Mouse (Mus musculus): ENCODE data around the gene Parp2. TPM values are rescaled to one million over a fixed set of nuclear protein-coding genes. Genes with fewer than 3 reads are reported as not detected.

Parp2 gene
- total RNA-seq, 2 experiments from 2014 or later = 99.3 to 99.5 TPM

DNA sequence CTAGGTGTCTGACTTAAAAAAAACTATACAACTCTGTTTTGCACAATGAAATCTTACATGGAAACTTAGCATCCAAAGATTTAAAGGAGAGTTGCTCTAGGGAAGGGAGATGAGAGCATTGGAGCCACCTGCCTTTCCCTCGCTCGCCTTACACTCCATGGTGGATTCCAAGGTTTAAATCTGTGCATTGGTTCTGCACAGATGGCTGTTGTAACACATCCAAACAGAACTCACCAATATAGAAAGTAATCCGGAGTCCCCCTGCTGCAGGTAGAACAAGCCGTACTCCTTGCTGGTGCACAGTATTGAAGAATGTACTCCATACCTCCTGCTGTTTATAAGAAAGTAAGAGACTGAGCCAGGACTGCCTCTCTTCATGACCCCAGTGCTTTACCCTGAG, 18.9 kb downstream of the Parp2 start:
- no peak for ATAC-seq (replicated peaks; ENCODE audit: poor library complexity)

DNA sequence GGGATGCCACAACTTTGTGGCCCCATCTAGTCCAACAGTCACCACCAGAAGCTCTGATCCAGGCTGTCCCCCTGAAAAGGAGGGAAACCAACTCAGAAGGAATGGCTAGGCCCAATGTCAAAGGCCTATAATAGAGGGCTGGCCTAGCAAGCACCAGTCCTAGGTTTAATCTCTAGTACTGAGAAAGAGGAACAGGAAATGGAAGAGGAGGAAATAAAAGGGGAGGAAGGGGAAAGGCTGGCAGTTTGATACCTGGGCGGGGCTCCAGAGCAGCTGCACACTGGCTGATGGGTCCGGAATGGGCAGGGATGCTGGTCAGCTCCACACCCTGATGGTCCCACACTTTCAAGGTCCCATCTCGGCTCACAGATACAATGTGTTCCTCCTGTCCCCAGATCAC, 22.2 kb downstream of the Parp2 start:
- peak; percentile 36 for ATAC-seq (replicated peaks; ENCODE audit: poor library complexity)

DNA sequence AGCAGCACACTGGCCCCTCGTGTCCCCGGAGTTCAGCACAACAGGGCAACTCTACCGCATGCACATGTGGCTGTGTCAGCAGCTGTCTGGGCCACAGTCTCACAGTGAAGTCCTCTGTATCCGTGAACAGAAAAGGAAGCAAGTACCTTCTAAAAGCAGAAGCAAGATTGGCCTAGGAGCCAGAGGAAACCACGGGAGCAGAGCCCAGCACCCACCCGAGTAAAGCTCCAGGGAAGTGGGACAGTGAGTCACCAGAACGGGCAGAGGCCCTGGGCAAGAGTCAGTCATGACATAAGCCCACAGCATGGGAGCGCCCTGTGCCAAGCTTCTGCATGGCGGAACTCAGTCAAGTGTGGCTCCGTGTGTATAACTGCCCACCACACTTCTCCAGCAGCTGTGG, 26.3 kb downstream of the Parp2 start:
- ATAC-seq (replicated peaks; ENCODE audit: poor library complexity) = peak; percentile 91

DNA sequence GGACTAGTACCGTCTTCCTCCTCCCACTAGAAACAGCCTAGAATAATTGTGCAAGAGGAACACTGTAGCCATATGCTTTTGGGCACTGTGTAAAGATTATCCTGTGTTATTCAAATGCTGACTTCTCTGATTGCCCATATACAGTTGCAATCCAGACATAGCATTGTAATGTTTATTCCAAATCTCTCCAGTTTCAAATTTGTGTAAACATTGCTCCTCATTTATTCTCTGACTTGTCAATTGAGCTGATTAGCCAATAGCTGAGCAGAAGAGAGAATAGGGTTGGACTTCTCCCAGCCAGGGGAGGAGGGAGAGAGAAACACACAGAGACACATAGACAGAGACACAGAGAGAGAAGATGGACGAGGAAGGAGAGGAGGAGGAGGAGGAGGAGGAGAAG, 26.8 kb downstream of the Parp2 start:
- ATAC-seq (replicated peaks; ENCODE audit: poor library complexity) = peak; percentile 36

DNA sequence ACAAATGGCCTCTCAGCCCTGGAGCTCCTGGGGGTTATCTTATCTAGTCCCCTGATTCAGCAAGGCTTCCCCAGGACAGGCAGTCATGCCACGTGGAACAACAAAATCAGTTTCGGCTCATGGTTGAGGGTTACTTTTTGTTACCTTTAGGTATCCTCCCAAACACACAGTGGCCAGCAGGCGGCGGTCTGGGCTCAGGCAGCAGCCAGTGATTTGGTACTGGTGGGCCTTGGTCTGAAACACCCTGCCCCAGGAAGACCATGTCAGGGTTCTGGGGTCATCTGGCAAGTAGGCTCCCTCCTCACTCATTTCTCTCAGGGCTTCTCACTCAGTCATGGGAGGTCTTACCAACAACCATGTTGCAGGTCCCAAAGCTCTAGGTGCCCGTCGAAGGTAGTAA, 29.6 kb downstream of the Parp2 start:
- ATAC-seq (replicated peaks; ENCODE audit: poor library complexity) = no peak

DNA sequence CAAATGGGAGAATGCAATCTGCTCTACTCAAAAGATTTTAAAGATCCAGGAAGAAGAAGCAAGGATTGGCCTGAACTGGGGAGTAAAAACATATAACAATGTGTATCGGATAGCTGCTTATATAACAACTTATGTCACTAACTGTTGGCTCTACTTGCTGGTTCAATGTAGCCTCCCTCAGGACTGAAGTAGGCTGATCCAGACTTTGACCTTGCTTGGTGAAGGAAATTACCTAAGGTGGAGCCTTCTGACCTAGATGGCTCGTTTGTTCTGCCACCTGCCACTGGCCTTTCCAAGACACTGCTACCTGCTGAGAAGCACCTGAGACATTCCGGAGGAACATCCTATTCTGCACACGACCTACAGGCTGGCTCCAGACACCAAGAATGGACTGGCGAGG, 48.1 kb downstream of the Parp2 start:
- ATAC-seq (replicated peaks; ENCODE audit: poor library complexity) = no peak

DNA sequence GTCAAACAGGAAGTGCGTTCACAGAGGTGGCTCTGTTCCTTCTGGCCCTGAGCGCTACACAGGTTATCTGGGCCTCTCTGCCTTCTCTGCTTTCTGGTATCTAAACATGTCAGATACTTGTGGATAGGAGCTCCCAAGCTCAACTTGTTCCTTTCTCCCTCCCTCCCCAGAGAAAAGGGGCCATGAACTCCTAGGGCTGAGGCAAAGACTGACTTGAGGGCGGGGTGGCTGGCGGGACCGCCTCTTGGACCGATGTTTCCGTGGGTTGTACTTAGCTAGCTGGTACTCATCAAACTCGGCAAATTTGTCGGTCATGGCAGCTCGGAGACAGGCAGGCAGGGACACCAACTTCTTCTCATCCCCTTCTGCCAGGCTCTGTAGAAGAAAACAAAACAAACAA, 55.0 kb downstream of the Parp2 start:
- ATAC-seq (replicated peaks; ENCODE audit: poor library complexity) = no peak

DNA sequence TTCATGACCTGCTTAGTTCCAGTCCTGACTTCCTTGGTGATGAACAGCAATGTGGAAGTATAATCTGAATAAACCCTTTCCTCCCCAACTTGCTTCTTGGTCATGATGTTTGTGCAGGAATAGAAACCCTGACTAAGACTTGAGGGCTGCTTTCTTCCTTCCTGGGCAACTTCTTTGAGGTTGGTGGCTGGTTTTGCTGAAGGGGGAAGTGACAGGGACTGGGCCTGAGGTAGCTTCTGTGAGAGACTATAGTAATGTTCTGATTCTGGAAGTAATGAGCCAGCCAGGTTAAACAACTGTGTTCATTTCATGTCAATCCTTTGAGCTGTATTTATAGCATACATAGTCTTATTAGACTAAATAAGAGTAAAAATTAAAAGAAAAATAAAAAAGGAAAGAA, 57.4 kb downstream of the Parp2 start:
- ATAC-seq (replicated peaks; ENCODE audit: poor library complexity) = peak; percentile 74

DNA sequence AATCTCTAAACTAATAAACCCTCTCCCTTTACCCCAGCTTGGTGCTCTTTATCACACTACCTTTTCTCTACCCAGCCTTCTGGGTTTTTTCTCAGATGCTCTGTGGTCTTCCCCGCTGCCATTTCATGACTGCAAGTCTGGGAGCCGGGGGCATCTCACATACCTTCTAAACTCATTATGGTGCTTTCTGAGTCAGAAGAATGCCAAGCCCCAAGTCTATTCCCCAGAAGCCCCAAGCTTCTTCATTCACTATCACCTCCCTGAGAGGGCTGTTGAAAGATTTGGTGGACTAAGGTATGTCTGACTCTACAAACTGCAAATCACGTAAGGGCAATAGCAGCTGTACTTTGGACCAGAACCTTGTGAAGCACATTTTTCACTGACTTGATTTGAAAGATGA, 59.3 kb downstream of the Parp2 start:
- no peak for ATAC-seq (replicated peaks; ENCODE audit: poor library complexity)

DNA sequence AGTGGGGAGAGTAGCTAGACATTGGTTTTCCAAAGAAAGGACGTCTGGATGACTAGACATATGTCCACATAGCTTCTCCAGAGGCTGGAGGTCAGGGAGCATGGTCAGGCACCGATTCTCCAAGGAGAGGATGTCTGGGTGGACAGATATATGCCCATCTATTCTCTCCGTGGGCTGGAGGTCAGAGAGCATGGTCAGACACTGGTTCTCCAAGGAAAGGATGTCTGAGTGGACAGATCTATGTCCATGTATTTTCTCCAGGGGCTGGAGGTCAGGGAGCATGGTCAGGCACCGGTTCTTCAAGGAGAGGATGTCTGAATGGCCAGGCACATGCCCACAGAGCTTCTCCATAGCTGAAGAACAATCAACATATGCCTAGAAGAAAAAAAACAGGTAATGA, 60.6 kb downstream of the Parp2 start:
- no peak for ATAC-seq (replicated peaks; ENCODE audit: poor library complexity)

DNA sequence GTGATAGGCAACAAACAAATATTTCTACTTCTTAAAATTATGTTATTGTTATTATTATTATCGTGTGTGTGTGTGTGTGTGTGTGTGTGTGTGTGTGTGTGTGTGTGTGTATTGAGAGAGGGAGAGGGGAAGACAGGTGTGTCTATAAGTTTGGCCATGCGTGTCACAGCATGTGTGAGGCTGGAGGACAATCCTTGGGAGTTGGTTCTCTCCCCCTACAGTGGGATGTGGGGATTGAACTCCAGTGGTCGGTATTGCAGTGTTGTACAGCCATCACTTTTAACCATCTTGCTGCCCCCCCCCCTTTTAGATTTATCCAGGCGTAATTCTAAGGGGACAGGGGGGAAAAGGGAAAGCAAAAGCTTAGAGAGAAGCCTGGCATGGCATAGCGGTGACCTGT, 61.0 kb downstream of the Parp2 start:
- ATAC-seq (replicated peaks; ENCODE audit: poor library complexity) = no peak

DNA sequence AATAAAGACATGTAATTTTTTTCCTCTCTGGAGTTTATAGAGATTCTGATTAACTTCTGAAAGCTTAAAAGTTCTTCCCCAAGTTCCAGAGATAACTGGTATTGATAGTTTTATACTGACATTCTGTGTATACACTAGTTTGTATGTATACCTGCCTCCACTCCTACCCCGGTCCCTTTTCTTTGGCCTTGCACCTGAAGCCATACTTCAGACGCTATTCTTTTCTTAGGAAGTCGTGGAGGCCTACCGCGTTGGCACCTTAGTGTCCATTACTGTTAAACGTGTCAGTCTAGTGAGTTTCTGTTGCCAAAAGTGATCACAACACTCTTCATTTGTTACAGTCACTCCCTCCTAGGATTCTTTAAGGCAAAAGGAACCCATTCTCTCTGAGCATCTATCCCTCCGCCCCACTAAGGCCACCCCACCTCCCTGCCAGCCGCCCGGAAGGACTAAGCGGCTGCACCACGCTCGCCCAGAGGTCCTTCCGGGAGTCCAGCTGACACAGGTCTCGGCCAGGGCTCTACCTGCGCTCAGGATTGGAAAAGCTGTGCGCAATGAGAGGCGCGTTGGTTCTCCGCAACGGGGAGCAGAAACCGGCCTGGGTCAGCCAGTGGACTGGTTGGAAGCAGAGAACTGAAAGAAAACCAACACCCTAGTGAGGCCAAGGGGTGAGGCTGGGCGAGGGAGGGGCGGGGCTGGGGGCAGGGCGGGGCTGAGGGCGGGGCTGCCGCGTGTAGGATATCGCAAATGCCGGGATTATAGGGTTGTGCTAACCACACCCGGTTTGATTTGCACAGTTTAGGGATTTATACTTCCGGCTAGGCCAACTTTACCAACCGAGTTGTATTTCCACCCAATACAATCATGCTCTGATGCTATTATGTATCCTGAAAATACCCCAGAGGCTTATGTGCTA, 62.5 kb downstream of the Parp2 start, which contains the start of gene Tep1:
Gene Tep1, minus strand, starts transcription at position 672 of the 916 bp plus-strand sequence.
- peak; percentile 96 for ATAC-seq (replicated peaks; ENCODE audit: poor library complexity)

DNA sequence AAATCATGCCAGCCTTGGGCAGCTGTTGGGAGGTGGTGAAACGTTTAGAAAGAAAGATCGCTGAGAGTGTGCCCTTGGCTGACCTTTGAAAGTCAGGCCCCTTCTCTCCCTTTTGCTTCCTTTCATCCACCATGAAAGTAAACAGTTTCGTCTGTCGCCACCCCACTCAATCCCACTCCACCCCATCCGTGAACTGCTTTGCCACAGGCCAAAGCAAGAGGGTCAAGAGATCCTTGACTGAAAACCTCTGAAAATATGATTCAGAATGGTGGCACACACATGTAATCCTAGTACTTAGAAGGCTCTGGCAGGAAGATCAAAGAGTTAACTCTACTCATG, 63.1 kb downstream of the Parp2 start:
- no peak; the same call in 1 of the 2 replicates for ATAC-seq (replicated peaks; ENCODE audit: poor library complexity)

Other genes starting within 250 kb of the Parp2 start
- gene Olfr744, start 193.0 kb upstream of the Parp2 start, total RNA-seq (2015) = not detected in 2 replicates
- gene Olfr744, start 193.0 kb upstream of the Parp2 start, total RNA-seq (2017) = not detected in 2 replicates
- not detected in 2 replicates for gene Olfr745, start 168.5 kb upstream of the Parp2 start, total RNA-seq (2015)
- not detected in 2 replicates for gene Olfr745, start 168.5 kb upstream of the Parp2 start, total RNA-seq (2017)
- gene Olfr746, start 160.8 kb upstream of the Parp2 start, total RNA-seq (2015) = not detected in 2 replicates
- gene Olfr746, start 160.8 kb upstream of the Parp2 start, total RNA-seq (2017) = not detected in 2 replicates
- gene Olfr747, start 114.6 kb upstream of the Parp2 start, total RNA-seq (2015) = not detected in 2 replicates
- gene Olfr747, start 114.6 kb upstream of the Parp2 start, total RNA-seq (2017) = not detected in 2 replicates
- not detected in 2 replicates for gene Olfr748, start 100.5 kb upstream of the Parp2 start, total RNA-seq (2015)
- gene Olfr748, start 100.5 kb upstream of the Parp2 start, total RNA-seq (2017) = not detected in 2 replicates
- not detected in 2 replicates for gene Olfr749, start 62.7 kb upstream of the Parp2 start, total RNA-seq (2015)
- gene Olfr749, start 62.7 kb upstream of the Parp2 start, total RNA-seq (2017) = not detected in 2 replicates
- 20.6 and 27.4 TPM in 2 replicates for gene Ttc5, start 22.3 kb upstream of the Parp2 start, total RNA-seq (2015)
- gene Ttc5, start 22.3 kb upstream of the Parp2 start, total RNA-seq (2017) = 39.5 and 41.8 TPM in 2 replicates
- gene Ccnb1ip1, start 109 bp upstream of the Parp2 start, total RNA-seq (2015) = not detected in 2 replicates
- not detected in 2 replicates for gene Ccnb1ip1, start 109 bp upstream of the Parp2 start, total RNA-seq (2017)
- gene Tep1, start 62.7 kb downstream of the Parp2 start, total RNA-seq (2015) = 32.3 and 37.7 TPM in 2 replicates
- gene Tep1, start 62.7 kb downstream of the Parp2 start, total RNA-seq (2017) = 8.4 and 21.0 TPM in 2 replicates
- 0.10 TPM in 1 of 2 replicates, not detected in the other for gene Klhl33, start 89.7 kb downstream of the Parp2 start, total RNA-seq (2015)
- gene Klhl33, start 89.7 kb downstream of the Parp2 start, total RNA-seq (2017) = 0.25 and 0.37 TPM in 2 replicates
- 116 and 117 TPM in 2 replicates for gene Osgep, start 117.1 kb downstream of the Parp2 start, total RNA-seq (2015)
- gene Osgep, start 117.1 kb downstream of the Parp2 start, total RNA-seq (2017) = 117 and 125 TPM in 2 replicates
- gene Apex1, start 117.1 kb downstream of the Parp2 start, total RNA-seq (2015) = 246 and 285 TPM in 2 replicates
- 189 and 223 TPM in 2 replicates for gene Apex1, start 117.1 kb downstream of the Parp2 start, total RNA-seq (2017)
- gene Pip4p1, start 123.0 kb downstream of the Parp2 start, total RNA-seq (2015) = 47.0 and 58.0 TPM in 2 replicates
- 10.4 and 17.9 TPM in 2 replicates for gene Pip4p1, start 123.0 kb downstream of the Parp2 start, total RNA-seq (2017)
- 388 TPM in 2 replicates for gene Pnp, start 123.2 kb downstream of the Parp2 start, total RNA-seq (2015)
- gene Pnp, start 123.2 kb downstream of the Parp2 start, total RNA-seq (2017) = 201 and 203 TPM in 2 replicates
- 24.4 TPM in 1 of 2 replicates, not detected in the other for gene Gm49342, start 136.7 kb downstream of the Parp2 start, total RNA-seq (2015)
- gene Gm49342, start 136.7 kb downstream of the Parp2 start, total RNA-seq (2017) = 144 and 168 TPM in 2 replicates
- 11.0 and 16.1 TPM in 2 replicates for gene Pnp2, start 148.2 kb downstream of the Parp2 start, total RNA-seq (2015)
- gene Pnp2, start 148.2 kb downstream of the Parp2 start, total RNA-seq (2017) = 6.0 and 8.1 TPM in 2 replicates
- 0.78 and 3.3 TPM in 2 replicates for gene Rnase10, start 199.9 kb downstream of the Parp2 start, total RNA-seq (2015)
- gene Rnase10, start 199.9 kb downstream of the Parp2 start, total RNA-seq (2017) = 0.64 and 5.2 TPM in 2 replicates
- not detected in 2 replicates for gene Rnase9, start 234.0 kb downstream of the Parp2 start, total RNA-seq (2015)
- gene Rnase9, start 234.0 kb downstream of the Parp2 start, total RNA-seq (2017) = not detected in 2 replicates
- not detected in 2 replicates for gene Rnase11, start 242.3 kb downstream of the Parp2 start, total RNA-seq (2015)
- not detected in 2 replicates for gene Rnase11, start 242.3 kb downstream of the Parp2 start, total RNA-seq (2017)
- gene Rnase12, start 249.8 kb downstream of the Parp2 start, total RNA-seq (2015) = 6.2 and 8.9 TPM in 2 replicates
- 4.9 and 5.0 TPM in 2 replicates for gene Rnase12, start 249.8 kb downstream of the Parp2 start, total RNA-seq (2017)